Mouse (Mus musculus) CH12.LX (cell line): ENCODE measurements around the gene Sgpl1. TPM values are rescaled to one million over a fixed set of nuclear protein-coding genes. Genes with fewer than 3 reads are reported as not detected.

Source experiments
- DNase-seq: peaks from one replicate; pipeline ENCODE4 v3.0.0-alpha.2; 2013; ENCODE audit errors: extremely low read depth
- H3K27ac ChIP-seq: 2 replicates; pipeline ENCODE4 v1.5.1; 2012; ENCODE audit warnings: low read depth, mild to moderate bottlenecking, control low read depth, moderate library complexity; ENCODE audit not compliant: insufficient read depth
- H3K27me3 ChIP-seq: replicated peaks from 2 replicates; pipeline ENCODE3; 2012; ENCODE audit warnings: inconsistent platforms
- H3K36me3 ChIP-seq, 2 experiments: replicated peaks in 1 of 2; 2 replicates each; pipeline versions ENCODE3 to v1.6.1; 2012; ENCODE audit warnings: inconsistent platforms in 1 of 2, low read length in 1 of 2, mild to moderate bottlenecking in 1 of 2, mixed read lengths in 1 of 2, moderate library complexity in 1 of 2; ENCODE audit not compliant: control insufficient read depth in 1 of 2, insufficient read depth in 1 of 2
- H3K4me1 ChIP-seq, 2 experiments: 2 replicates each; pipeline ENCODE4 v1.6.1; 2012; ENCODE audit warnings: inconsistent platforms in 1 of 2, moderate library complexity in 1 of 2; ENCODE audit not compliant: insufficient read depth in 2 of 2, control insufficient read depth in 1 of 2
- H3K4me2 ChIP-seq: 2 replicates; pipeline ENCODE4 v1.6.1; 2012; ENCODE audit warnings: low read depth, mild to moderate bottlenecking, control low read depth; ENCODE audit not compliant: poor library complexity, insufficient read depth, severe bottlenecking
- H3K4me3 ChIP-seq, 3 experiments: fragments of 150-350 bp in 1 of 3; sonication (generic) in 1 of 3; replicated peaks in 1 of 3; 2 replicates each; pipeline versions ENCODE3 to v1.5.1; 2011 to 2012; ENCODE audit warnings: low read depth in 2 of 3, low read length in 2 of 3, mild to moderate bottlenecking in 2 of 3, moderate library complexity in 2 of 3, control low read depth in 1 of 3, improper control_type of control experiment in 1 of 3, inconsistent platforms in 1 of 3, mixed read lengths in 1 of 3; ENCODE audit not compliant: poor library complexity in 1 of 3
- H3K79me2 ChIP-seq: replicated peaks from 2 replicates; pipeline ENCODE4 v1.6.1; 2012; ENCODE audit warnings: mild to moderate bottlenecking, moderate library complexity; ENCODE audit not compliant: control insufficient read depth, poor library complexity, insufficient read depth, severe bottlenecking; ENCODE audit errors: extremely low read depth
- H3K9ac ChIP-seq: 2 replicates; pipeline ENCODE4 v1.6.1; 2012; ENCODE audit warnings: low read depth, mild to moderate bottlenecking, control low read depth, moderate library complexity; ENCODE audit not compliant: insufficient read depth
- H3K9me3 ChIP-seq: replicated peaks from 2 replicates; pipeline ENCODE3; 2012; ENCODE audit warnings: low read length, inconsistent platforms, mixed read lengths
- CHD1 ChIP-seq: IDR thresholded peaks from 2 replicates; pipeline ENCODE4 v1.6.1; 2012; ENCODE audit warnings: low read depth, low read length, improper control_type of control experiment, inconsistent platforms
- HCFC1 ChIP-seq: IDR thresholded peaks from 2 replicates; pipeline ENCODE4 v1.6.1; 2012; ENCODE audit warnings: low read depth, mild to moderate bottlenecking, inconsistent platforms, low read length, improper control_type of control experiment
- MXI1 ChIP-seq: IDR thresholded peaks from 2 replicates; pipeline ENCODE4 v1.6.1; 2011; ENCODE audit warnings: mild to moderate bottlenecking, low read depth, low read length, improper control_type of control experiment
- POLR2A ChIP-seq: IDR thresholded peaks from 2 replicates; pipeline ENCODE4 v1.6.1; 2011; ENCODE audit warnings: low read depth, mild to moderate bottlenecking, improper control_type of control experiment, low read length
- POLR2AphosphoS2 ChIP-seq: IDR thresholded peaks from 2 replicates; pipeline ENCODE4 v1.6.1; 2011; ENCODE audit warnings: low read depth, low read length, improper control_type of control experiment
- SIN3A ChIP-seq: IDR thresholded peaks from 2 replicates; pipeline ENCODE4 v1.6.1; 2012; ENCODE audit warnings: low read length, improper control_type of control experiment, inconsistent platforms
- SMC3 ChIP-seq: IDR thresholded peaks from 2 replicates; pipeline ENCODE4 v1.6.1; 2011; ENCODE audit warnings: low read depth, low read length, improper control_type of control experiment
- USF1 ChIP-seq: IDR thresholded peaks from 2 replicates; pipeline ENCODE4 v1.6.1; 2014; ENCODE audit warnings: low read depth, mild to moderate bottlenecking, inconsistent platforms, low read length, improper control_type of control experiment
- USF2 ChIP-seq: conservative IDR thresholded peaks from 2 replicates; pipeline ENCODE4 v1.6.1; 2011; ENCODE audit warnings: low read depth, low read length, improper control_type of control experiment
- ZNF384 ChIP-seq: IDR thresholded peaks from 2 replicates; pipeline ENCODE4 v1.6.1; 2012; ENCODE audit warnings: low read depth, low read length, improper control_type of control experiment, inconsistent platforms
- dilution Hi-C: fragments of 300-500 bp; cut with MboI; formaldehyde crosslinking; loops from 2 replicates; pipeline ENCODE4 v1.14.3; 2020; ENCODE audit warnings: low sequenced_read_pairs; ENCODE audit not compliant: extremely low pct_unique_long_range_greater_than_20kb, extremely low pct_ligation_motif_present
- in situ Hi-C: fragments of 300-500 bp; cut with MboI; formaldehyde crosslinking; loops from 3 replicates; pipeline ENCODE4 v1.14.3; 2019; ENCODE audit warnings: low sequenced_read_pairs, low pct_ligation_motif_present, low pct_unique_long_range_greater_than_20kb, mixed read lengths
- polyA plus RNA-seq: library from polyadenylated mRNA; unstranded; fragments of >175 nt; gene quantifications from 2 replicates; pipeline ENCODE4 v1.2.1, GENCODE M21; 2012; ENCODE audit warnings: low read depth; ENCODE audit not compliant: insufficient read length
- total RNA-seq, 2 experiments: library from RNA; depleted of rRNA; stranded (reverse); fragments of 300-350 nt in 1 of 2; fragments of >200 nt in 1 of 2; gene quantifications; 2 replicates each; pipeline ENCODE4 v1.2.3; 2012 to 2014

Sgpl1 gene
- total and polyA plus RNA-seq, 3 experiments = 48.3 to 55.4 (median 52.1) TPM

GRCm38 (mm10) chr10:61147157-61148040, at the start of gene Sgpl1 (continued):
- TF ChIP-seq POLR2A = peak; percentile 77

- H3K27me3 ChIP-seq = no peaks in the 10 kb centered on the region
- in situ Hi-C loops = loop anchor here (5.0 kb wide), 1 partner anchor 126 kb away; no protein-coding TSS in a partner anchor
Observed at GRCm38 (mm10) chr10:61195718-61196291, 48.3 kb upstream of the Sgpl1 start.

GRCm38 (mm10) chr10:61195216-61195615, 47.7 kb upstream of the Sgpl1 start:
- in situ Hi-C loops (loop anchor here (5.0 kb wide), 1 partner anchor 127 kb away; no protein-coding TSS in a partner anchor), dilution Hi-C loops (no loop called here)
- H3K4me3 ChIP-seq = no peak overlapping the region
- H3K4me1 ChIP-seq = peaks cover 10 to 32% of the 10 kb centered on the region in 2 experiments
- no peak overlapping the region for H3K27ac ChIP-seq
- H3K27me3 ChIP-seq = no peaks in the 10 kb centered on the region
- H3K9me3 ChIP-seq = no peaks in the 10 kb centered on the region
- no peak overlapping the region for H3K9ac ChIP-seq
- no peak overlapping the region for H3K4me2 ChIP-seq
- peaks cover 16 to 63% of the 10 kb centered on the region in 2 experiments for H3K36me3 ChIP-seq
- TF ChIP-seq CHD1 (no peak), SIN3A (no peak), USF2 (no peak)
- DNase-seq = no peak
- no peaks in the 10 kb centered on the region; the same call in 1 of the 2 replicates for H3K79me2 ChIP-seq

More at GRCm38 (mm10) chr10:61195718-61196291, 48.3 kb upstream of the Sgpl1 start:
- Histone ChIP-seq H3K27ac (no peak overlapping the region), H3K9ac (no peak overlapping the region), H3K79me2 (no peaks in the 10 kb centered on the region; the same call in 1 of the 2 replicates), H3K4me2 (no peak overlapping the region), H3K36me3 (peaks cover 16 to 63% of the 10 kb centered on the region in 2 experiments), H3K9me3 (no peaks in the 10 kb centered on the region), H3K4me3 (no peak overlapping the region), H3K4me1 (peaks cover 10 to 32% of the 10 kb centered on the region in 2 experiments)
- TF ChIP-seq USF1 (no peak), SMC3 (no peak), MXI1 (no peak), ZNF384 (no peak), HCFC1 (no peak), POLR2AphosphoS2 (no peak)
- DNase-seq = no peak
- dilution Hi-C loops = no loop called here
